Mouse (Mus musculus) midbrain, embryonic 16.5 days (tissue): Measurements from ENCODE around the gene Mboat1. TPM values are rescaled to one million over a fixed set of nuclear protein-coding genes. Genes with fewer than 3 reads are reported as not detected.

ENCODE experiments used
- ATAC-seq: fragments of 200-750 bp; cut with Nextera tagmentation; 2 replicates; pipeline ENCODE4 v1.8.0; 2017; ENCODE audit warnings: moderate TSS enrichment
- H3K27ac ChIP-seq: fragments of 300-500 bp; sonication (generic); 2 replicates; pipeline ENCODE4 v1.5.1; 2014; ENCODE audit warnings: mild to moderate bottlenecking, low read length, mixed read lengths
- H3K27me3 ChIP-seq: fragments of 300-500 bp; sonication (generic); 2 replicates; pipeline ENCODE4 v1.6.1; 2014; ENCODE audit warnings: low read depth, low read length, mixed read lengths; ENCODE audit not compliant: control insufficient read depth, insufficient read depth
- H3K36me3 ChIP-seq: fragments of 300-500 bp; sonication (generic); 2 replicates; pipeline ENCODE4 v1.6.1; 2014; ENCODE audit warnings: mild to moderate bottlenecking, low read length, moderate library complexity, mixed read lengths; ENCODE audit not compliant: control insufficient read depth, insufficient read depth
- H3K4me1 ChIP-seq: fragments of 300-500 bp; sonication (generic); 2 replicates; pipeline ENCODE4 v1.6.1; 2014; ENCODE audit warnings: mild to moderate bottlenecking, low read length, mixed read lengths; ENCODE audit not compliant: control insufficient read depth, insufficient read depth
- H3K4me2 ChIP-seq: fragments of 300-500 bp; sonication (generic); 2 replicates; pipeline ENCODE4 v1.6.1; 2014; ENCODE audit warnings: mild to moderate bottlenecking, low read length, mixed read lengths
- H3K4me3 ChIP-seq: fragments of 300-500 bp; sonication (generic); 2 replicates; pipeline ENCODE4 v1.5.1; 2014; ENCODE audit warnings: low read depth, mild to moderate bottlenecking, low read length, moderate library complexity, mixed read lengths
- H3K9ac ChIP-seq: fragments of 300-500 bp; sonication (generic); 2 replicates; pipeline ENCODE4 v1.6.1; 2014; ENCODE audit warnings: low read depth, low read length, mixed read lengths
- H3K9me3 ChIP-seq: fragments of 300-500 bp; sonication (generic); replicated peaks from 2 replicates; pipeline ENCODE4 v1.6.1; 2014; ENCODE audit warnings: mild to moderate bottlenecking, low read length, mixed read lengths; ENCODE audit not compliant: control insufficient read depth, poor library complexity, severe bottlenecking
- WGBS: fragments of 180-500 bp; shearing (Covaris S2); extraction: QIAGEN DNeasy Blood & Tissue Kit; methylation state at CpG from one replicate; pipeline ENCODE4 v1.1.7; 2014; 5-methylcytosine and 5-hydroxymethylcytosine counted together
- polyA plus RNA-seq: library from polyadenylated mRNA; unstranded; fragments of >200 nt; fragmentation: Nextera tagmentation; extraction: Ambion mirVana; gene quantifications from 2 replicates; pipeline ENCODE4 v1.2.1, GENCODE M21; 2015

Mboat1 gene
- polyA plus RNA-seq, 1 experiment from 2014 or later: 1.6 TPM

GRCm38 (mm10) chr13:30170061-30170460 is 33.8 kb downstream of the Mboat1 start:
- 82% methylated on average over 6 of the region's 6 CpGs for WGBS
- Histone ChIP-seq H3K27me3 (no peaks in the 10 kb centered on the region), H3K4me3 (no peak overlapping the region), H3K36me3 (no peaks in the 10 kb centered on the region), H3K4me1 (no peaks in the 10 kb centered on the region), H3K27ac (no peak overlapping the region), H3K9ac (no peak overlapping the region), H3K9me3 (no peaks in the 10 kb centered on the region), H3K4me2 (no peak overlapping the region)
- ATAC-seq: no peak

- Histone ChIP-seq H3K36me3 (no peaks in the 10 kb centered on the region), H3K27ac (no peak overlapping the region), H3K4me2 (no peak overlapping the region), H3K4me1 (no peaks in the 10 kb centered on the region), H3K27me3 (no peaks in the 10 kb centered on the region), H3K9ac (no peak overlapping the region), H3K4me3 (no peak overlapping the region), H3K9me3 (no peaks in the 10 kb centered on the region)
- 95% methylated on average over 4 of the region's 4 CpGs for WGBS
- ATAC-seq: no peak
Measured at GRCm38 (mm10) chr13:30174586-30174985, 38.3 kb downstream of the Mboat1 start.

GRCm38 (mm10) chr13:30177356-30177755 is 41.1 kb downstream of the Mboat1 start:
- no peaks in the 10 kb centered on the region for H3K9me3 ChIP-seq
- H3K27ac ChIP-seq: no peak overlapping the region
- no peaks in the 10 kb centered on the region for H3K36me3 ChIP-seq
- no peak overlapping the region for H3K4me2 ChIP-seq
- no peak overlapping the region for H3K9ac ChIP-seq
- 80% methylated on average over 6 of the region's 6 CpGs for WGBS
- no peak overlapping the region for H3K4me3 ChIP-seq
- H3K4me1 ChIP-seq: no peaks in the 10 kb centered on the region
- no peak for ATAC-seq
- H3K27me3 ChIP-seq: no peaks in the 10 kb centered on the region

- no peak overlapping the region for H3K4me3 ChIP-seq
- no peak overlapping the region for H3K27ac ChIP-seq
- H3K4me2 ChIP-seq: no peak overlapping the region
- no peak for ATAC-seq
- H3K9me3 ChIP-seq: no peaks in the 10 kb centered on the region
- WGBS: 36% methylated on average over 6 of the region's 6 CpGs
- no peaks in the 10 kb centered on the region for H3K27me3 ChIP-seq
- H3K4me1 ChIP-seq: peaks cover 3% of the 10 kb centered on the region; the same call in 1 of the 2 replicates
- H3K9ac ChIP-seq: no peak overlapping the region
- H3K36me3 ChIP-seq: no peaks in the 10 kb centered on the region
Measured at GRCm38 (mm10) chr13:30185549-30185948, 49.3 kb downstream of the Mboat1 start.

- WGBS: 27% methylated on average over 6 of the region's 6 CpGs
Measured at GRCm38 (mm10) chr13:30185959-30186358, 49.7 kb downstream of the Mboat1 start.

GRCm38 (mm10) chr13:30186456-30186855 is 50.2 kb downstream of the Mboat1 start:
- no peak overlapping the region for H3K9ac ChIP-seq
- 35% methylated on average over 8 of the region's 8 CpGs for WGBS
- H3K4me2 ChIP-seq: peak overlapping the region; percentile 12; the same call in 1 of the 2 replicates
- H3K27me3 ChIP-seq: no peaks in the 10 kb centered on the region
- ATAC-seq: peak; percentile 89
- H3K36me3 ChIP-seq: no peaks in the 10 kb centered on the region
- no peak overlapping the region for H3K4me3 ChIP-seq
- peaks cover 3% of the 10 kb centered on the region; the same call in 1 of the 2 replicates for H3K4me1 ChIP-seq
- no peaks in the 10 kb centered on the region for H3K9me3 ChIP-seq
- H3K27ac ChIP-seq: no peak overlapping the region

More at GRCm38 (mm10) chr13:30185959-30186358, 49.7 kb downstream of the Mboat1 start:
- no peak overlapping the region for H3K4me3 ChIP-seq
- H3K27ac ChIP-seq: no peak overlapping the region
- H3K9me3 ChIP-seq: no peaks in the 10 kb centered on the region
- H3K36me3 ChIP-seq: no peaks in the 10 kb centered on the region
- H3K27me3 ChIP-seq: no peaks in the 10 kb centered on the region
- no peak overlapping the region for H3K4me2 ChIP-seq
- ATAC-seq: 0 out of 2 replicates have a peak, but pooled peaks have one; percentile 17
- no peak overlapping the region for H3K9ac ChIP-seq
- H3K4me1 ChIP-seq: peaks cover 3% of the 10 kb centered on the region; the same call in 1 of the 2 replicates

- WGBS: 73% methylated on average over 3 of the region's 3 CpGs
Measured at GRCm38 (mm10) chr13:30192031-30192716, 55.9 kb downstream of the Mboat1 start.

GRCm38 (mm10) chr13:30193363-30193762 is 57.1 kb downstream of the Mboat1 start:
- H3K36me3 ChIP-seq: no peaks in the 10 kb centered on the region
- H3K27me3 ChIP-seq: no peaks in the 10 kb centered on the region
- no peak overlapping the region for H3K4me3 ChIP-seq
- no peak for ATAC-seq
- H3K9ac ChIP-seq: no peak overlapping the region
- WGBS: 74% methylated on average over 4 of the region's 4 CpGs
- no peak overlapping the region for H3K4me2 ChIP-seq
- H3K27ac ChIP-seq: no peak overlapping the region
- H3K9me3 ChIP-seq: no peaks in the 10 kb centered on the region
- no peaks in the 10 kb centered on the region for H3K4me1 ChIP-seq

More at GRCm38 (mm10) chr13:30192031-30192716, 55.9 kb downstream of the Mboat1 start:
- Histone ChIP-seq H3K27me3 (no peaks in the 10 kb centered on the region), H3K27ac (no peak overlapping the region), H3K36me3 (no peaks in the 10 kb centered on the region), H3K4me3 (no peak overlapping the region), H3K4me2 (no peak overlapping the region), H3K4me1 (no peaks in the 10 kb centered on the region), H3K9me3 (no peaks in the 10 kb centered on the region), H3K9ac (no peak overlapping the region)
- ATAC-seq: no peak

- ATAC-seq: no peak
- H3K4me1 ChIP-seq: no peaks in the 10 kb centered on the region
- no peak overlapping the region for H3K9ac ChIP-seq
- no peaks in the 10 kb centered on the region for H3K9me3 ChIP-seq
- no peaks in the 10 kb centered on the region for H3K36me3 ChIP-seq
- no peak overlapping the region for H3K4me3 ChIP-seq
- no peak overlapping the region for H3K4me2 ChIP-seq
- 91% methylated on average over 3 of the region's 3 CpGs for WGBS
- H3K27me3 ChIP-seq: no peaks in the 10 kb centered on the region
- H3K27ac ChIP-seq: no peak overlapping the region
Measured at GRCm38 (mm10) chr13:30194834-30195233, 58.5 kb downstream of the Mboat1 start.
